Mouse (Mus musculus): ENCODE data around the gene Atf6.

The Atf6 gene

DNA sequence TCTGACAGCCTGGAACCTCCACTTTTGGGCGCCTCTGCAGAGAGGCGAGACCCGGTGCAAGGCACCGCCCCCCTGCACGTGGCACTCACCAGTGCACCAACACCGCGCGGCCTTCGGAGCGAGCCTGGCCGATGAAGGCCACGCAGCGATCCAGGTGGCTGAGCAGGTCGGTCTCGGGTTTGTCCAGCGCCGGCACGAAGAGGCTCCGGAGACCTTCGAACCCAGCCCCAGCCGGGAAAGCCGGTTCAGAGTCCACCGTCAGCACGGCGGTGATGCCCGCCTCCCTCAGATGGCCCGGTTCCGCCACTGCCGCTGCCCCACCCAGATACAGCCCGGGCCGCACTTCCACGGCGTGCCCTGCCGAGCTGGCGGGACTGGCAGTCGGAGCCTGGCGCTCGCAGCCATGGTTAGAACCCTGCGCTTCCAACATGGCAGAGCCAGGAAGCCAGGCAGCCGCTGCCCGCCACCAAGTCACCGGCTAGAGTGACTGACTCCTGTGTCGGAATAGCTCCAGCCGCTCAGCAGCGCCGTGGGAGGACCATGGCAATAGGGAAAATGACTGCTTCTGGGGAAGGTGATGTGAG lies 17.5 kb upstream of the Atf6 start, which contains the start of the genes Gm26620 and Dusp12:
TSS of gene Gm26620 (plus strand) at position 88 of the 584 bp plus-strand sequence.
TSS of gene Dusp12 (minus strand) at position 563 of the 584 bp plus-strand sequence.
- ATAC-seq (ENCODE audit: insufficient number of reproducible peaks, low FRiP score, low TSS enrichment), result peak; percentile 98

DNA sequence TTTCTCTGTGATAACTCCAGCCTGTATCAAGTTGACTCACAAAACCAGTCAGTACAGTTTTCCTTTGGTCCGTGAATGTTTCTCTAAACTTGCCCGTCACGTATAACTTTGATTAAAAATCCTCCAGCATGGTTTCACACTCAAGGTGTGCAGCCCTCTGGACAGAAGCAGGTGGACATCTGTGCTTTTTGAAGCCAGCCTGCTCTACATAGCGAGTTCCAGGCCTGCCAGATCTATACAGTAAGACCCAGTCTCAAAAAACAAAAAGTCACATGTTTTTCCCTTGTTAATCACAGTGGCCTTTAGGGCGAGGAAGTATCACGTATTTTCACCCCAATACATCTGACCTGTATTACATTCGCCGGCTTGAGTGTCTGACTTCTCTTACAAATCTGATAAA lies 16.8 kb upstream of the Atf6 start:
- ATAC-seq (ENCODE audit: insufficient number of reproducible peaks, low FRiP score, low TSS enrichment), result 0 out of 2 replicates have a peak, but pooled peaks have one; percentile 6

DNA sequence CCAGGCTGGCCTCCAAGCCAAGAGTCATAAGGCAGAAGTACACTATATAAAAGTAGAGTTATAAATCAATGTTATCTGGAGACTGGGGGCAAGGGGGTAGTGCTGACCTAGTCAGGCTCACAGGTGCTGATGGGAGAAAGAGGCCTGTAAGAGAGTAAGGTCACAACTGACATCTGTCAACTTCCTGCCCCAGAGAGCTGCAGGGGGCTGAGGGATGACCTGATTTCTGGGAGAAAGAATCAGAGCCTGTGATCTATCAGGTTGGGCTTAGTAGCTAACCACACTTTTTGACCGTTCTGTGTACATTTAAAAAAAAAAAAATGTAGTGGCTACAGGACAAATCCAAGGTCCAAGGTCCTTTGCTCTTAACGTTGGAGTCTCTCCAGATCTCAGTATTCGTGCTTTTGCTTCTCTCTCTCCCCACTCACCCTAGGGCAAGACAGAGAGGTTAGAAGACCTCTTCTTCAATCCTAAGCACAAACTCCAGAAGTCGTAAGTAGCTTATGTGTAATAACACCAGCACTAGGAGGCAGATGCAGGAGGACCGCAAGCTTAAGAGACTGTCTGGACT lies 15.4 kb upstream of the Atf6 start:
- ATAC-seq (ENCODE audit: insufficient number of reproducible peaks, low FRiP score, low TSS enrichment), result no peak

- ATAC-seq (ENCODE audit: insufficient number of reproducible peaks, low FRiP score, low TSS enrichment), result no peak
Observed at GRCm38 (mm10) chr1:170876906-170877305, 9.3 kb upstream of the Atf6 start.

DNA sequence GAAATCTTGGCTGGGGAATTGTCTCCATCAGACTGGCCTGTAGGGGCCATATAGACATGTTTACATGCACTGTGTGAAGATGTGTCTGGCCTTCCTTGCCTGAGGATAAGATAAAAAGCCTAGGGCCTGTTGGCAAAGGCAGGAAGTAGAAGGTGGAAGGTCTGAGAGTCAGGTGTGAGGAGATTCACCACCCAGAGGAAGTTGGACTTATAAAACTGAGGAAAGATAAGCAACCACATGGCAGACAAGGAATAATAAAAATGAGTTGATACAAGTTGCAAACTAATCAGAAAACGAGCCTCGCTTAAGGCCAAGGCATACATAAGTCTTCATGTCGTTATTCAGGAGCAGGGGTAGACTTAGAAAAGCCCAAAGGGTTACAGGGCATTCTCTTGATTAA lies 8.1 kb upstream of the Atf6 start:
- ATAC-seq (ENCODE audit: insufficient number of reproducible peaks, low FRiP score, low TSS enrichment), result no peak

DNA sequence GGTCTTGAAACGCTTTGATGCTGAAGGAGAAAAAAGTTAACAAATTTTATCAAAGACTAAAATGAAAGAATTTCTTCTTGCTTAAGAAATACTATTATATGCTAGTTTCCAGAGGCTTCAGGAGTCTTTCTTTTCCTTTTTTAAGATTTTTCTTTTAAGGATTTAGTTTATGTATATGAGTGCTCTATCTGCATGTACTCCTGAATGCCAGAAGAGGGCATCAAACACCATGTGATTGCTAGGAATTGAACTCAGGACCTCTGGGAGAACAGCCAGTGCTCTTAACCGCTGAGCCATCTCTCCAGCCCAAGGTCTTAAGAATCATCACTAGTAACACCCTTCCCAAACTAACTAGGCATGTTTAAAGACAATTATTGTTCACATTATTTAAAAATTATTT lies 4.4 kb upstream of the Atf6 start:
- no peak for ATAC-seq (ENCODE audit: insufficient number of reproducible peaks, low FRiP score, low TSS enrichment)

DNA sequence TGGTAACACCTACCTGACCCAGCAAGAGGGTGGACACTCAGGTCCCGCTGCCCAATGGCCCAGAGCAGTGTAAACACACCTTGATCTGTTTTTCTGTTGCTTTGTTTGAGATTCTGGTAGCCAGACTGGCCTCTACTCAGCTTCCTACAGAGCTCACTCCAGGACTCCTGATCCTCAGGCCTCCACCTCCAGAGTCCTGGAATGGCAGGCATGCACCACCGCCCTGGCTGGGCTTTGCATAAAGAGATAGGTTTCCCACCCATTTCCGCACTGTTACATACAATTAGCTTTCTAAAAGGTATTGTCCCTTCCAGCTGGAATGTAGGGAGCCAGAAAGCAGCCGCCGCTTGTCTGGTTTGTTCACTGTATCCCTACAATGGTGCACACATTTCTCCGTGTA lies 3.8 kb upstream of the Atf6 start:
- ATAC-seq (ENCODE audit: insufficient number of reproducible peaks, low FRiP score, low TSS enrichment), result no peak

DNA sequence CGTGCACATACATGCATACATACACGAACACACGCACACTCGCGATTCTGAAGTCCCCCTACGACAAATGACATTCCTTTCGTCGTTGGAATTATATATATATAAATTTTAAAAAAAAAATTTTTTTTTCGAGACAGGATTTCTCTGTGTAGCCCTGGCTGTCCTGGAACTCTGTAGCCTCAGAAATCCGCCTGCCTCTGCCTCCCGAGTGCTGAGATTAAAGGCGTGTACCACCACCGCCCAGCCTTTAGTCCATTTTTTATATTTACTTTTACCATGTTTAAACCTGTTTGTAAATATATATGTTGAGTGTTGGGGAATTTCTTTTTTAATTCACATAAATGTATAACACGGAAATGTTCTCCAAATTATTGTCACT lies 1.3 kb upstream of the Atf6 start:
- no peak for ATAC-seq (ENCODE audit: insufficient number of reproducible peaks, low FRiP score, low TSS enrichment)

DNA sequence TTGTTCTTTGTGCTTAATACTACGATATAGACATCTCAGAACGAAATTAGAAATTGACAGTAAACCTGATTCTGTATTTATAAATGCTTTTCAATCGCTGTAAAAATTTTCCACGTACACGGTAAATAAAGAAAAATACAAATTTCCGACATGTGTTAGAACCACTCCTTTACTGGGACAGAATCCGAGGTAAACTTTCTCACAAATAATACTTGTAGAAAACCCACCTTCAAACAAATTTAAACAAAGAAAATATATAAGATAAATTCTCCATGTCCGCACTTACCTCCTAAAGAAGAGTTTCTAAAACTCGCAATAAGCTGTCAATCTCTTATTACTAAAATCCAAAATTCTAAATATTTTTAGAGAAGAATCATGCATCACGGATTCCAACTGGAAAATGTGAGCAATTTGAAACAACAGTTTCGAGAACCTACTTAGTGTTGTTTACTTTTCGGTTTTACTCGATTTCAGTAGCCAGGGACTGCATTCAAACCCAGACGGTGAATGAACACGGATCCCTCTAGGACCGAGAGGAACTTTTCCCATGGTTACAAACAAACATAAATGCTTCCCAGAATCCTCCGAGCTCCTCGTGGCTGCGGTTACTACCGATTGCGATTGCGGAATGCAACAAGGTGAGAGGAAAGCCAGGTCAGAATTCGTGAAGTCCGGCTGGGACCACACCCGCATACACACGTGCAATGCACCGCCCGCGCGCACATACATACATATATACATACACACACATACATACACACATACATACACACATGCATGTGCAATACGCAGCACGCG lies 735 bp upstream of the Atf6 start:
- ATAC-seq (ENCODE audit: insufficient number of reproducible peaks, low FRiP score, low TSS enrichment), result peak; percentile 82

- peak; percentile 38; the same call in 1 of the 2 replicates for ATAC-seq (ENCODE audit: insufficient number of reproducible peaks, low FRiP score, low TSS enrichment)
Observed at GRCm38 (mm10) chr1:170866992-170867690, 430 bp downstream of the Atf6 start.

DNA sequence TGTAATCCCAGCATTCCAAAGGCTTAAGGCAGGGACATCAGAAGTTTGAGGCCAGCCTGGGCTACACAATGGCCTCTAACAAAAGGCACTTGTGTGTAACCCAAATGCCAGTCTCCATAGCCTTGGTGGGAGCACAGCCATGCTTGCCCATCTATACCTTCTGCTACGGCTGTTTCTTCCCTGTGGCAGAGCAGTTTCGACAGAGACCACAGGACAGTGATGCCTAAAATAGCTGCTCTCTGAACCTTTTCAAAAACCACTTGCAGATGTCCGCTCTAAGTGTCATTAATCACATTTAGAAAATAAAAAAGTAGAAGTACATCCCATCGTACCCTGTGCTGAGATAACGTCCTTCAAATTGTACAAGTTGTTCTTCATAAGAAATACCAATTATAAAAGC lies 2.2 kb downstream of the Atf6 start:
- ATAC-seq (ENCODE audit: insufficient number of reproducible peaks, low FRiP score, low TSS enrichment), result no peak

DNA sequence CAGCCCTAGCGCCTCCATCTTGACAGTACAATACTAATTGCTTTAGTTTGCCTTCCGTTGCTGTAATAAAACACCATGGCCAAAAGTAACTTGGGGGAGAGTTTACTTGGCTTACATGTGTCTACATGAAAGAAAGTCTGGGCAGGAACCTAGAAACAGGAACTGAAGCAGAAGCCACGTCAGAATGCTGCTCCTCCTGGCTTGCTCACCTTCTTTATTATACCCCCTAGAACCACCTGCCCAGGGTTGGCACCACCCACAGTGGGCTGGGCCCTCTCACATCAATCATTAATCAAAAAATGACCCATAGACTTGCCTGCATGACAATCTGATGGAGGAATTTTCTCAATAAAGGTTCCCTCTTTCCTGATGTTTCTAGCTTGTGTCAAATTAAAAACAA lies 2.8 kb downstream of the Atf6 start:
- ATAC-seq (ENCODE audit: insufficient number of reproducible peaks, low FRiP score, low TSS enrichment), result no peak

DNA sequence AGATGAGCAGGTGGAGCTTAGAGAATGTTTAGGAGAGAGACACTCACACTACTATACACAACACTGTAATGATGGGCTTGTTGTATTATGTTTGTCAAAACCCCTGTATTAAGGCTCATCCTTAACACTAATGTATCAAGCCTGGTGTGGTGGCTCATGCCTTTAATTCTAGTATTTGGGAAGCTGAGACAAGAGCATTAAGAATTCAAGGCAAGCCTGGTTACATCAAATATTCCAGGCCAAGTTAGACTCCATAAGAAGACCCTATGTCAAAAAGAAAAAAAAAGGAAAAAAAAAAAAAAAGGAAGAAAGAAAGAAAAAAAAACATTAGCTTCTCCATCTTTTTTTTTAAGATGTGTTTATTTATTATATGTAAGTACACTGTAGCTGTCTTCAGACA lies 3.3 kb downstream of the Atf6 start:
- ATAC-seq (ENCODE audit: insufficient number of reproducible peaks, low FRiP score, low TSS enrichment), result no peak

DNA sequence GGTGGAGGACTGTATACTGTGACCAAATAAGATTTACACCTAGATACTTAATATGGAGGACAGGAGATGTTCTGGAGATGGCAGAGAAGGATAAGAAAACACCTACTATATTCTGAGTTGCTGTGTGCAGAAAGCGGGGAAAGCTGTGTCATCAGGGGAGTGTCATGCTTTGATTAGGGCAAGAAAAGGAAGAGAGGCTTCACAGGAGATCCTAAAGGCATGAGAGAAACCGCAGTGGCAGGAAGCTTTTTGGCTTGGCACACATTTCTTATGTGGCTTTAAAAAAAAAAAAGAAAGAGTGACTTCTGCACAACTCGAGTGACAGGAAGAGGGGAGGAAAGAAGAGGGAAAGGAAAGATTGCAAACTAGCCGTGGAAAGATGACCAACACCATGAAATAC lies 4.5 kb downstream of the Atf6 start:
- ATAC-seq (ENCODE audit: insufficient number of reproducible peaks, low FRiP score, low TSS enrichment), result no peak

DNA sequence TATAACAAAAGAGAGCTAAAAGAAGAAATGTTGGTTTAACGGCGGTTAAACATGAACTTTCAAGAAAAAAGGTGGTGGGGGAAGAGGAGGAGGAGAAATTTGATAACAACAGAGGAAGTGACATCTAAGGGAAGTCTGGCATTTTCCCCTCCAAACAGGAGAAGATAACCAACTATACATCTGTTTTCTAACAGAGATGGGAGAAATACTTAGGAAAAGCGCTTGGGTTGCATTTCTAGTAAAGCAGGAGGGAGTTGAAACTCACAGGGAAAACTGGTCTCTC lies 5.2 kb downstream of the Atf6 start:
- ATAC-seq (ENCODE audit: insufficient number of reproducible peaks, low FRiP score, low TSS enrichment), result no peak

GRCm38 (mm10) chr1:170861671-170862434 lies 5.7 kb downstream of the Atf6 start:
- ATAC-seq (ENCODE audit: insufficient number of reproducible peaks, low FRiP score, low TSS enrichment), result no peak

GRCm38 (mm10) chr1:170858872-170859271 lies 8.7 kb downstream of the Atf6 start:
- ATAC-seq (ENCODE audit: insufficient number of reproducible peaks, low FRiP score, low TSS enrichment), result no peak

DNA sequence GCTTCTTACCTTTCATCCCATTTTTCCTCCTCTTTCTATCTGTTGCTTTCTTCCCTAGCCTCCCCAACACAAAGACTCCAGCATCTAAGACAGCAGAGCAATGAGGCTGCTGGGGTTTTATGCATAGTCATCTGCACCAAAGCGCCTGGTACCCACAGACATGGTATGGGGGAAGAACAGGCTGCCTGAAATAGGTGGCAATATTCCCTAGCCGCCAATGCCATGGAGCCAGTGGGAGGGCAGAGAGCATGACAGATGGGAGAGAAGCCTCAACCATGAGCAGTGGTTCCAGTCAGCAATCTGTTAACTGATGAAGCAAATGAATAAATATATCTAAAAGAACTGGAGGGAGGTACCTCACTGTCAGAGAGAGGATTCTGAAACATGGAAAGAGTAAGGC lies 10.2 kb downstream of the Atf6 start:
- ATAC-seq (ENCODE audit: insufficient number of reproducible peaks, low FRiP score, low TSS enrichment), result peak; percentile 81

GRCm38 (mm10) chr1:170855056-170855760 lies 12.4 kb downstream of the Atf6 start:
- ATAC-seq (ENCODE audit: insufficient number of reproducible peaks, low FRiP score, low TSS enrichment), result no peak

- ATAC-seq (ENCODE audit: insufficient number of reproducible peaks, low FRiP score, low TSS enrichment), result no peak
Observed at GRCm38 (mm10) chr1:170853604-170854003, 14.0 kb downstream of the Atf6 start.
